Mouse (Mus musculus) urinary bladder, adult 18-20 months (tissue): ENCODE results near the gene Lmntd1.

Source experiments
- DNase-seq, 2 experiments: peaks; one replicate each; pipeline ENCODE4 v3.0.0; 2022; ENCODE audit warnings: low spot score in 2 of 2, mixed read lengths in 2 of 2

Lmntd1 gene

DNA sequence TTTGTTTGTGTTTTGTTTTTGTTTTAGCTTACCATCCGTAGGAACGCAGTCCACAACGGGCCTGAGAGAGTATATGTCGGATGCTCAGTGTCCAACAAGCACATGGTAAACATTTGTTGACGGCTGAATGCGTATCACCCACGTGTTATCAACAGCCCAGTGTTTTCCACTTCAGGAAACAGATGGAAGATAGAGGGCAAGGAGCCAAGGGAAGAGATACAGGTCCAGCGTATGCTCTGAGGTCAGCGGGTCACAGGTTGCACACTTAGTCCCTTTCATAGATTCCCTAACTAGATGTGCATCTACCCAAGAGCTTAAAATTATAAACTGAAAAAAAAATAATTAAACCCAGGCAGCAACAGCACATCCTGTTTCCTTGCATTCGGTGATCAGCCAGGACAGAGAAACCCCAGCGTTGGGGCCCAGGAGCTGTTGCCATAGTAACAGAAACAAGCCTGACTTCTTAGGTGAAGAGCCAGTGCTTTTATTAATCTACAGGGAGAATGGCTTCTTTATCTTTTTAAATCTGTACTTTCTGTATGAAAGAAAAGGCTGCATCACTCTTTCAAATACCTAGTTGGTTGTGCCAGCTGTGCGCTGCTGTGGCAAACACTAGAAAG is 128.0 kb downstream of the Lmntd1 start:
- DNase-seq: no peak

DNA sequence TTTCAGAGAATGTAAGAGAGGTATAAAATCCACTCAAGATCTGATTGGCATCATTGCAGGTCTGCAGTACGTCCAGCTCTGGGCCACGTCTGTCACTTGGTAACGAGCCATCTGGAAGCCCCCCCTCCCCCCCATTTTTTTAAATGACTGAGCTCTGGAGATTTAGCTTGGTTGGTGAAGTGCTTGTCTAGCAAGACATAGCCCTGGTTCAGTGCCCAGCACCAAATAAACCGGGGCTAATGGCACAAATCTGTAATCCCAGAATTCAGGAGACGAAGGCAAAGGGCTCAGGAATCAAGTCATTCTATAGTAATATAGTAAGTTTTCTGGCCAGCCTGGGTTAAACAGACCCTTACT is 130.8 kb downstream of the Lmntd1 start:
- DNase-seq: no peak

DNA sequence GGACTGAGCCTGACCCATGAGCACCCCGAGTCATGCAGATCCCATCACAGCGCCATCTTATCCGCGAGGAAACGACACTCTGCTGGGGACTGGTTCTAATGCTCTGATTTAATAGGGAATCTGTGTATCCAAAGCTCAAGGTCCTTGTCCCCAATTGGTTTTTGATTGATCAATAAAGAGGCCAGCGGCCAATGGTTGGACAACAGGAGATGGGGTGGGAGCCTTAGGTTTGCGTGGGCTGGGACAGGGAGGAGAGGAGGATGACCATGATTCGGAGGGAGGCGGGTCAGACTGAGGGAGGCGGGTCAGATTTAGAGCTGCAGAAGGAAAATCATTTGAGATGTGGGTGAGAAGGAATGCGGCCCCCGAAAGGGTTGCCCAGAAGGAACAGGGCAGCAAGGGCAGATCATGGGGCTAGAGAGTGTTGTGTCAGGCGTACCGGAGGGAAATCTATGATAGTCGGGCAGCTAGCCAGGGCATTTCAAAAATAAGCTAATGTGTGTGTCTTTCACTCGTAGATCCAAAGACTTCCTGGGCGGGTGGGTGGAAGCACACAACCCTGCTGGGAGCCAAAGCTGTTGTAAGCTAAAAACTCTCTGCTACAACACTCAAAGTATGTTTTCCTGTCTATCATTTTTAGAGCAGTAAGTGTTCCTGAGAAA is 131.3 kb downstream of the Lmntd1 start:
- no peak for DNase-seq

DNA sequence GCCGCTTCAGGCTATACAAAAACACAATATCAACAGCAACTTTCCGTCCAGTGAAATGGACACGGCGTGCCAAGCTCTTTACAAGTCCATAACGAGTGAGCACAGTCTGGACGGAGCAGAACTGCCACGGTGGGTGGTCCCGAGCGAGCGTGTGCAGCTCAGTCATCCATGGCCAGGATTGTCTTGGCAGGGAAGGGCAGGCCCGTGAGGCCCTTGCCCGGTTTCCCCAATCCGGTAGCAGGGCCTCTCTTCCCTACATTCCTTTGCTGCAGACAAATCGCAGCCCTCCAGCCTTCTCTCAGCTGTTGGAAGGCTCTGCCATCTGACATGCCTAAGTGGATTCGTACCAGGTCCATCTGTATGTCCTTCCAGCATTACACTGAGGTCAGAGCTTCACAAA is 132.2 kb downstream of the Lmntd1 start:
- no peak for DNase-seq

DNA sequence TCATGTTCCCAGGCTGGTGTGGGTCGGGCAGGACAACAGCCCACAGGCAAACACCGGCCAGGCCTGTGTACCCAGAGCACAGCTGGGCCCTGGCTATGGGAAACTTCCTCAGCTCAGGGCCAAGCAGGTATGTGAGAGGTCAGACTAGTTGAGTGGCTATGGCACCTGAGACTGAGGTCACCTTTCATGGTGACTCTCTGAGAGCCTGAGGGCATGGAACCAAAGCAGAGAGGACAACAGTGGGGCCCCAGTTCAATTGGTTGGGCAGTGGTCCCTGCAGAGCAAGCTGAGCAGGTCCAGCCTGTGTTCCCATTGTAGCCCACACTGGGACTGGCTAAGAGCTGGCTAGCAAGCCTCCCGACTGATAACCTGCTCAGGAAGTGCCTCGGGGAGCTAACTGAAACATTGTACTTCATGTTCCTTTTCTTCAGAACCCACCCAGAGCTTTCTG is 135.3 kb downstream of the Lmntd1 start:
- DNase-seq: no peak

DNA sequence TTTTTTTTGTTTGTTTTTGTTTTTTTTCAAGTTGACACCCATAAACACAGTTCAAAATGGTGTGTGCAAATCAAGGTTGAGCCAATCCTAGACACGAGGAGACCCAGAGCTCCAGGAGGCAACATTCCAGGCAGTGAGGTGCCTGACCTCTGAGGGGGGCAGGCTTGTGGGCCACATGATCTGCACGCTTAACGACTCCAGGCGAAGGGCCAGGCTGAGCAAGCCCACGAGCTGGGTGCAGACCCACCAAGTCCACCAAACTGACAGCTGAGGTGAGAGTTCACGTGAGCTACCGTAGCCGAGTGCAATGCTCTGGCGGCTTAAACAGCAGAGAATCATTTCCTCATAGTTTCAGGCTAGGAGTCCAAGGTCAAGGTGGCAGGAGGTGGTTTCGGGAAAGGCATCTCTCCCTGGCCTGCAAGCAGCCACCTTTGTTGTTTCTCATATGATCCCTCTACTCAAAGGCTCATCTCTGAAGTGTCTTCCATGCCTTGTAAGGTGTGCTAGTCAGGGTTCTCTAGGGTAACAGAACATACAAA is 136.7 kb downstream of the Lmntd1 start:
- DNase-seq: no peak

DNA sequence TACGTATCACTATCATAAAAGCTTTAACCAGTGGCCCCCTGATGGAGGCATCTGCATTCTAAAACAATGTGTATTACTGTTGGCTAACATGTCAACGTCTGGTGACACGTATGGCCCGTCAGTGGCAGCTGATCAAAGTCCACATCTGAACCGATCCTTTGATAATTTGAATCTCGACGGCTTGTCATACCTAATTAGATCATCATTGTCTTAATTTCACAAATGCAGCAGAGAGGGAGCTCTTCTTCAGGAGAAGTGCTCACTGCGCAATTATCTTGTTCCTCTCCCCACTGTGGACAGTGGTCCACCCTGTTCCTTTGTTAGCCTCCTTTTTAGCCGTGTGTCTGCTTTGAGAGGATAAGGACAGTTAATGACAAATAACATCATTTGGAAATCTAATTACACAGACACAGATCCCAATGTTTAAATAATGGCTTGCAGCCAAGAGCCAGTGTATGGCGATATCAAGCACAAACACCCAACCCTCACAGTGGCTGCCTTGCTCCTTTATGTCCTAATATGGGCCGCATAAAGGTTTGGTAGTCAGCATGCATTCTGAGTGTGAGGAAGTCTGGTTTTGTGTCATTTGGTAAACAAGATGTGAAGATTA is 142.4 kb downstream of the Lmntd1 start:
- no peak for DNase-seq

DNA sequence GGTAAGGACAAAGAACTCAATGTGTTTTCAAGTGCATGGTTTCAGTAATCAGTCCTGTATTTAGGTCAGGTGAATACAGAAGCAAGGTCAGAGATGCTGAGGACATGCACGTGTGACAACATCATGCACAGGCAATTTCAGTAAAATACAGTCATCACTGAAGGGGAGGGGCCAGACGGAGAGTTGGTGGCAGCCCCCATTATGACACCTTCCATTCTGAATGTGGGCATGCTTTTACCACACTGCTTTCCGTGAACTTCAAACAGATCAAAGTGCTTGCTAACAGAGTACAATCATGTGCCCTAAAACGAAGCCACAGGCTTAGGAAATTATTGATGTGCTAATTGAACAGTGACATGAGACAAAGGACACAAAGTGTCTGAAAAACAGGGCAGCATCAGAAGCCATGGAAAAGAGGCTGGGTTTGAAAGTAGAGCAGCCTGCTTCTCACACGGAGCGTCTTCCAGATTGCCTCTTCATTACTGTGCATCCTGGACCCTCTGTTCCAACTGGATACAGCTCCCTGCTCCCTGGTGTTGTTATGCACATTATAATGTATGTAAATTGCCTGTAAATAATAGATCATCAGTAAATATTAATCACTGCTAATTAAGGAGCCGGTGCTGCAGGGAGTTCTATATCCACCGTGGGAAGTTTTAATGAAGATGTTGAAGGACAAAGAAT is 144.7 kb downstream of the Lmntd1 start:
- no peak for DNase-seq

DNA sequence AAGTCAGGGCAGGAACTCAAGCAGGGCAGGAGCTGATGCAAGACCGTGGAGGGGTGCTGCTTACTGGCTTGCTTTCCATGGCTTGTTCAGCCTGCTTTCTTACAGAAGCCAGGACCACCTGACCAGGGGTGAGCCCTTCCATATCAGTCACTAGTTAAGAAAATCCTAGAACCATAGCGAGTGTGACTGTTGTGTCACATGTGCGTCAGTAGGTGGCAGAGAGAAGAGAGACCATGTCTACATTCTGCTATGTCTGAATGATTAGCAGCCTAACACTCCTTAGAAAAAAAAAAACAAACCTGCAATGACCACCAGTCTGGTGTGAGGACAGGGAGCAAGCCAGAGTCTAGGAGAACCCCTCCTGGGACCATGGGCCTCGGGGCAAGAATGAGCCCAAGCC is 150.1 kb downstream of the Lmntd1 start:
- DNase-seq: no peak

DNA sequence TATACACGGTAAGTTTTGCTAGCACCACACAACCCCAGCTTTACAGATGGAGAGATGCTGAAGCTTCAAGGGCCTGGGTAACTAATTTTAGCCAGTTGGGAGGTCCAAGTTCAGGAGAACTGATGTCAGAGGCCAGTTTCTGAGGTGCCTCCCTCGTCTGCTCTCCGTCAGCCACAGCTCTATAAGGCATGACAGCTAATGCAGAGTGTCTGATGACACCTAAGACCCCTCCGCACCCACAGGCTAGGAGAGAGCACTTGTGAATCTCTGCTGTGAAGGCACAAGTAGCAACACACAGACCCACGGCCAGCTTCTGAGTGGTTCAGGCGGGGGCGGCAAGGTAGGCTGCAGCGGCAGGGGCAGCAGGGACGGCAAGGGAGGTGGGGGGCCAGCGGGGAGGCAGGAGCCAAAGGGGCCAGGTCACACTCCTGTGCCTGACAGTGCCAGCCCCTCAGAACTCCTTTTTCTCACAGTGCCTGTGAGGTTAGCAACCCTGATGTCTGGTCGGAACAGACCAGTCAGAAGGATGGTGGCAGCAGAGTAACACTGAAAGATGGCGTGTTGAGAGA is 151.4 kb downstream of the Lmntd1 start:
- no peak for DNase-seq

DNA sequence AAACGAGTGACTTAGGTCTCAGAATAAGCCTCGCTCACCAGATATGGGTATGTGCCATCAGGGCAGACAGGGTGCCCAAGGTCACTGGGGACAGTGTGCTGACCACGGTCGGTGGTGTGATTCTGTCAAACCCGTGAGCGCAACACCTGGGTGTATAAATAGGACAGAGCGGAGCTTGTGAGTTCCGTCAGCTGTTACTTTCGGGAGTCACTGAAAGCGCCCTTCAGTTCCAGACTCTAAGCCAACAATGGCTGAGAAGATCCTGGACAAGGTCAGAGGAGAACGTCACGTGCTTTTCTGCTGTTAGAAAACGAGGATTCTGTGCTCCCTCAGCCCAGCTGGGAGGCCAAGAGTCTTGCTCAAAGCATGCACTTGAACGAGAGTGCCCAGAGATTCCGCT is 157.1 kb downstream of the Lmntd1 start:
- DNase-seq: no peak

DNA sequence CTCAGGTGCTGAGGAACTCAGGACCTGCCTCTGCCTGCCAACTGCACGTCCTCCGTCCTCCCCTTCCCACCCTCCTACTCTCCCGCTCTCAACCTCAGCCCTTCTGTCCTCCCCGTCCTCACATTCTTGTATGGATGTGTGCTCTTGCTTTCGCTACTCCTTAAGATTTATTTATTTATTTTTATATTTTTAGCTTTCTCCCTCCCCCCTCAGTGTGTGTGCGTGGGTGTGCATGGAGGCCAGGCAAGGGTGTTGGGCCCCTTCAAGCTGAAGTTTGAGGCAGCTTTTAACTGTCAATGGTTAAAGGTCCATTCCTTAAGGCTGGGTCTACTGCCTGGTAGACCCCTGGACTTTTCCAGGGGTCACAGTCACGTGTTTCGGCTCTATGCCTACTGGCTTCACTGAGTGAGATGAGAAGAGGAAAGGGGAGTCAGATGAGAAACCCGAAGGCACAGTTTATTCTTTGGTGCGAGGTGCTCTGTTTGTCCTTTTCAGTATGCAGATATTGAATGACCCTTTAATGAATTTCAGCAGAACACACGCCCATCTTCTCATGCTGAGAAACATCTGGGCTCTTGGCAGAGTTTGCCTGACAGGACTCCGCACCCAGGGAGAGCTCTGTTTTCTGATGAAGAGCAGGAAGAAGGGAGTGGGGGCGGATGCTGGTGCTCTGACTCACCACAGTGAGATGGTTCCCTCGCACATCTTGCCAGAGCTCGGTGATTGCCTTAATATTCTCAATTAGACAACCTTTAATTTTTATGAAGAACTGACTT is 163.3 kb downstream of the Lmntd1 start:
- DNase-seq: peak in 1 of 2 experiments; percentile 55

DNA sequence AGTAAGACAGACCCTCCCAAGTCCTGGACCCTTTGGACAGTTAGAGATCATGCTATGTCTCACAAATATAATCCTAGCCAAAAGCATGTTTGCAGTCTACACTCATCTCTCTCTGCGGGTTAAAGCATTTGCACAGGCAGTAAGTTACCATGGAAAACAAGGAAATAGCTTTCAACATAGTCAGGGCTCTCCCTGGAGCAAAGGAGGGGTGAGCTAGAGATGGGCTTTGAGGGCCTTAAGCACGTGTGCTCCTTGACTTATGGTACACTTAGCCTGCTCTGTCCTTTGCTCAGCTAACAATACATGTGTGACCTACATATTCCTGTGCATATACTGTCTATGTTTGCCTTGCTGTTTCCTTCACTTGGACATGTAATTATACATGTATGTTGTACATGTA is 165.8 kb downstream of the Lmntd1 start:
- no peak for DNase-seq

DNA sequence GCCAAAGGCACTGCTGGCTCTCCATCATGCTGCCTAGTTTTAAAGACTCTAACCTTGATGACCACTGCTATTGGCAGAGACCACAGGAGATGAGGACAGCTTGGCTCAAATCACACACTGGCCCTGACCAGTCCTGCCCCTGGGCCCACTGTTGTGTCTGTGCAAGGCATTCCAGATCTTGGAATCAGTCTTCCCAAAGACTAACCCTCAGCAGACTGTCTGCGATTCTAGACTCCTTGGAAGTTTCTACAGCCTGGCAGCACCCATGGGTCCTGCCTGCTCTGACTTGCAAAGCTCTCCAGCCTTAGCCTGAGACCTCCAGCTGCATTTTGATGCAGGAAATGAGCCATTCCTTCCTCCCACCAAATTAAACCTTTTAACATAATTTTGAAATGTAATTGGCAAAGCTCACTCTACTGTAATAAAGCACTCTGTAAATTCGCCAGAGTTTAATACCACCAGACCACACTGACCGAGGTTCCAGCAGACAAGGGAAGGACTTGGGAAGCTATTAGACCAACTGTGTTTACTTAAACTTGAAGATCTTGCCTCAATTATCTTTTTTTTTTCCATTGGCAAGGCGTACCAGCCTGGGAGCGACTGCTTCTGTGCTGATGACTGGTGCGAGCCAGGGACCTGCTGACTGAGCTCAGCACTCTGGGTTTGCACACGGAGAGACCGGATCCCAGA is 168.2 kb downstream of the Lmntd1 start:
- peak in 1 of 2 experiments; percentile 36 for DNase-seq

DNA sequence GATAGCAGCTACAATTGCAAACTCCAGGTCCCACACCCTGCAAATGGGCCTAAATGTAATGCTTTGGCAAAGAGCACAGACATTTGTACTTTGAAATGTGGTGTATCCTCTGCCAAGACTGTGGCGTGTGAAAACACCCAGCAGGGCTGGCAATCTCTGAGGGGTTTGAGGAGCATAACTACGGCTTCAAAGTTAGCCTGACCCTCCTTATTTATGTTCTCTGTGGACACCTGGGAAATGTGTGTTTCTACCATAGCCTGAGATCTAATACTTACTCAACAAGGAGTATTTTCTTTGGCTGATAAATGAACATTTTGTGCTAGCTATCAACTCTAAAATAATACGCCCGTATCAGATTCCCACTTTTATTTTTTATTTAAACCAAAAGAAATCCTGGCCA is 168.7 kb downstream of the Lmntd1 start:
- peak in 1 of 2 experiments; percentile 23 for DNase-seq

DNA sequence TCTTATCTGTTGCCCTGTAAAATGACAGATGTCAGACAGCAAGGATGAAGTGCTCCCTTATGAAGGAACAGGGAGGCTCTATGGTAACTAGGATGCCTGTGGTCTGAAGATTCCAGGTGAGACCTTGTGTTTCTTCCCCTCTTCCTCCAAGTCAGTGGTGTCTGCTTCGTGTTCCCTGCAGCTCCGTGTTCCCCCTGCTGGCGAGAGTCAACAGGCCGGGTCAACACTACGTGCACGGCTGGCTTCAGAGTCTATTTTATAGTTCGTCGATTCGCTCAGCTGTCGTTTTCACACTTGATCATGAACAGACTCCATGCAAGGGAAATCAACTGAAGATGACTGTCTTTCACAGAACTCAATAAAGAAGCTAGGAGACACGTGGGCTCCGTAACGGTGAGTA is 171.3 kb downstream of the Lmntd1 start:
- no peak for DNase-seq

DNA sequence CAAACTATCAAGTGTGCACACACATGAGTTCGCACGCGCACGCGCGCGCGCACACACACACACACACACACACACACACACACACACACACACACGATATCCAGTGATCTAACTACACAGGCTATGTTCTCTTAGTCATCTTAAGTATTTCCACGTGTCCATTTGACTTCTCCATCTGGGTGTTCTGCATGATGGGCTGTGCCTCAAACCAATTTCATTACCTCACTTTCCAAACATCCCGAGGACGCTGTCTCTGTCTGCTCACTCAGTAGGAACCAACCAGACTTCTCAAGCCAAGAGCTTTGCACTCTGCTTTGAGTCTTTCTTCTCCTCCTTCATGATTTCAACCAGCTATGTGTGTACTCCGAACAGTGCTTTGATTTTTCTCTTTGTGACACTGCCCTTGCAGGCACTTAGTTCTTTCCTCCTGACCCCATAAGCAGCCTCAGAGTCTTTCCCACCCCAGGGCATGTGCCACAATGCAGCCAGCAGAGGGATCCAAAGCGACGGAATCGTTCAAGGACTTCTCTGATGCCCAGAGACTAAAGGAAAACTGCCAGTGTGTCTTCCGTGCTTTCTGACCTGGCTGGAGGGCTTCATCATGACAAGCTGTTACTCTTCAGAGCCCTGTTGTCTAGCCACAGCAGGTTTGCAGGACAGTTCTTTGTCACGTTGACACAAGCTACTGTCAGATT is 172.6 kb downstream of the Lmntd1 start:
- peak in 1 of 2 experiments; percentile 17 for DNase-seq

DNA sequence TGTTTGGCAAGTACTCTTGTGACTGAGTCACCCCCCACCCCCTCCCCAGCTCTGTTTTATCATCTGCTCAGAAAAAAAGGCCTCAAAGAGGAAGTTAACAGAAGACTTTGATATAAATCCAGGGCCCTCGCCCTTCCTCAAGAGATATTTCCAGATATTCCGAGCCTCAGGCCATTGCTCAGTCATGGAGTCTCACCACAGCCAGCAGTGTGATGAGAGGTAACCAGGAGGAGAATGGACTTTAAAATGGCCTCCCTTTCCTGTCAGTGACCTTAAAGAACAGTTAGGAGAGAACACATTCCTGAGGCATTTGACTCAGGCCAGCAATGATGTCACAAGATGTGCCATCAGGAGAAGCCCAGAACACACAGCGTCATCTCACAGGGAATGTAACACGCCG is 175.3 kb downstream of the Lmntd1 start:
- DNase-seq: no peak

DNA sequence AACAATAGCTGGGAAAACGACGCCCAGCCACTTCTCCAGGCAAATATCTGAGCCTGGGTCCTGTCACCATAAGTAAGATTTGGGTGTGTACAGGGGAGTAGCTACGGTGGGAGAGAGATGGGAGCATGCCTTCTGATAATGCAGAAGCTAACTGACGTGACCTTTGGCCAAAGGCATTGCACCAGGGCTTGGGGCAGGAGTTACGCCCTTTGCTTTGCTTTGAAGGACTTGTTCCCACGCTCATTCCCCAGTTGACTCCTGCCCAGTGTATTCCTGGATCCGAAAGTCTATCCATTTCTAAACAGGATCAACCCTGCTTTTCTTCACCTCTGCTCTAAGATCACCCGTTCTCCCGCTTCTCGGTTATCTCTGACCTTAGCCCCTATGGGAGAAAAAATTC is 178.4 kb downstream of the Lmntd1 start:
- DNase-seq: no peak

DNA sequence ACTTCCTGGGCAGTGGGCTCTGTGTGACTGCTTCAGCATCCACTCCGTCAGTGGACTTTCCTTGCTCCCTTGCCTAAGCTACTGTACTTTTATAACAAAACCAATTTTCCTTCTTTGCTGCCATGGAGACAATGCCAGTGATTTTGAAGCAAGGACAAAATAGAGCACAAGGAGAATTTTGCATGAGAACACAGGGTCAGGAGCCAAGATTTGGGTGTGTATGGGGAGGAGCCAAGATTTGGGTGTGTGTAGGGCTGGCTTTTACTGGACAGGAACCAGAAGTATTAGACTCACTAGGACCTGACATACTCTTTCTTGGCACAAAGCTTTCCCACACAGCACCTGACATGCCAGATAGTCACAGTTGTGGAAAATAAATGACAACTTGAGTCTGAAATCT is 179.0 kb downstream of the Lmntd1 start:
- DNase-seq: no peak
